Mouse (Mus musculus) layer of hippocampus, adult 18-20 months (tissue): ENCODE measurements at regions not wholly inside any gene's neighbourhood (a gene's known extent, or its start where the extent isn't known, plus 50 kb on each side); places are given as distances from the start of the nearest gene placed in this dataset.

Experiments used
- DNase-seq, 2 experiments: peaks; one replicate each; pipeline ENCODE4 v3.0.0; 2022; ENCODE audit warnings: low spot score in 2 of 2

DNA sequence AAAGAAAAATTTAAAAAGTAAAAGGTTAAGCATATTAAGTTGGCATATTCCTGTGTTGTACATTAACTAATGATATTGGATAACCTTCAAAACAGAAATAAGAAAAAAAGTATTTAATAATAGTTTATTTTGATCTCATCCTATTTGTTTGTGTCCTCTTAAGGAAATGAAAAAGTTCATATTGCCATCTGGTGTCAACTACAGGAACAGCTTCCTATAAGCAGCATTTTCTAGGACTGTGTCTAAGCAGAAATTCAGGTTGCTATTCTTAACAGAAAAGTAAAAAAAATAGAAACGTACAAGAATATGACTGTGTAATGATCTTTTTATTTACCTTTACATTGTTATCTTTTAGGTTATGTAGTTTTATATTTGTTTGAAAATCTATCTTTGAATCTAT lies 313.4 kb upstream of the G6pd2 start:
- DNase-seq, result no peak

DNA sequence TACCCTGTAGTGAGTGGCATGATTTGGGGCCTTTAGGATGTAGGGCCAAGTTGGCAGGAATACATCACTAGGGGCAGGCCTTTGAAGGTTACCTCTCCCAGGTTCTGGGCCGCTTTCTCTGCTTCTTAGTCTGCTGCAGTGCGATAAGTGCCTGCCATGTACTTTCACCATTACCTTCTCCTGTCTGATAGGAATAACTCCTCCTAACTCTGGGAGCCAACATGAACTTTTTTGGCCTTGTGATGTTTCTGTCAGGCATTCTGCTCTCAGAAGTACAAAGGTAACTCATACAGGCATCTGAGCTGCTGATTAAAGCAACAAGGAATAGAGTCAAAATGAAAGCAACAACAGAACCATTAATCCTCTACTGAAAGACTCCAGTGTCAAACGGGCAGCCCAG lies 301.2 kb upstream of the G6pd2 start:
- no peak for DNase-seq

DNA sequence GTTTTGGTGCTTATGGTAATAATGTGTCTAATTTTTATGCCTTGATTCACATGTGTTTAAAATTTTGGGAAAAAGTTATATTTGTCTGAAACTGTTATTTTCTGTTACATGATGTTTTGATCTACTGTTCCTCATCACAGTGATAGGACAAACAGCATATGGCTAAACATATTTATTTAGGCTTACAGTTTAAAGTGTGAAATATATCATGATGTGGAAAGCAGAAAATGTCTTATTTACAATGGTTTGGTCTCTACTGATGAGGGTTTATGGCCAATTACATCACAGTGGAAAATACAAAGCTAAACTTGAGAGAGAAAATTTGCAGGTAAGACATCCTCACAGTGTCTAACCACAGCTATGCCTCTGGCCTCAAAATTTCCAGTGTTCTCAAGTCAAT lies 268.1 kb upstream of the G6pd2 start:
- DNase-seq, result no peak

DNA sequence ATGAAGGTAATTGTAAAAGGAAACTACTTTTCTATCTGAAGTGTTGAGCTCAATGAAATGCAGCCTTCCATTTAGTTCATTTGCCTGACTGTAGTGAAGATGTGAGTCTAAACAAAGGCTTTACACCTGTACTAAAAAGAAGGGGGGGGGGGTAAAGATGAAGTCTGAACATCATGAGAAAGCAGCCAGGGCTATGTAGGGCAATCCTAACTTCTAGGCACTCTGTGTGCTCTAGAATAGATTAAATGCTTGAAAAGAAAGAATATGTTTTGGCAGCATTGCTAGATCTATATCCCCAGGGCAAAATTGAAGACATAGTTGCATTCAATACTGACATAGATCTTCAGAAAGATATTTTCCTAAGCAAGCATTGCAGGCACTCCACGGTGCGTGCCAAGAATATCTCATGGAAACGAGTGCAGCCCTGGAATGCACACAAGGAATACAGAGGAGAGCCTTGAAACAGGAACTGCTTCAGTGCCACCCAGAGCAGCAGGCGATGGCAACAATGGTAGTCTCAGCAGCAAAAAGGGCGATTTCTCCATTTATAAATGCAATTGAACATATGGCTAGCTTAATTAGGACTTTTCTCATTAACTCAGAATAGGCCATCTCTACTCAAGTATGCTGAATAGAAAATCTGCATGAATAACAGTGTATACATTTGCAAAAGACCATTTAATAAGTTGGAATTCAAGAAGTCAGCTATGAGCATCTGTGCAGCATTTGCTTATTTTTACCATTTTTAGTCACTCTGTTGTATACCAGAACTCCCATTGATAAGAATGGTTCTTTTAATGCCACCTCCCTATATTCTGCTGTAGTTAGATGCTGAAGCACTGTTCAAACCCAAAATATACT lies 261.8 kb upstream of the G6pd2 start:
- DNase-seq, result peak in 1 of 2 experiments; percentile 10

DNA sequence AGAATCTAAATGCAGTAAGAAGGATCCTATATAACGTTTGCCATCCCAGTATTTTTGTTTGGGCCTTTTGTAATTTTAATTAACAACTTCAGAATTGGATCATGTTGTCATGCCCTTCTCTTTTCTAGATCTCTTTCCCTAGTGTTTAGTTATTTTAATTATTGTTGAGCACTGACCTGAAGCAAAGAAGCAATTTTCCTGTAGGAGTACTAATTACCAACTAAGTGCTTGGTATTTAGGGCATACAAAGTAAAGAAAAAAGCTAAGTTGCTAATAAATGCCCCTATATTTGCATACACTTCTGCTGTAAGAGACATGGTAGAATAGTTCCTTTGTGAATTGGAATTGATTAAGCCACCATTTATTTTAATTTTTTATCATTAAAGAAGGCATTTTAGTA lies 255.1 kb upstream of the G6pd2 start:
- DNase-seq, result no peak
